Mouse (Mus musculus): Measurements from ENCODE around the gene Cyb561d2. TPM values are rescaled to one million over a fixed set of nuclear protein-coding genes. Genes with fewer than 3 reads are reported as not detected.

Cyb561d2 gene
- polyA plus RNA-seq, 1 experiment: 29.4 TPM

GRCm38 (mm10) chr9:107502131-107502846 is 39.7 kb downstream of the Cyb561d2 start:
- Histone ChIP-seq H3K27me3 (ENCODE audit: control insufficient read depth, insufficient read depth, low read length) (no peaks in the 10 kb centered on the region), H3K4me3 (ENCODE audit: control insufficient read depth, low read depth, low read length) (no peak overlapping the region), H3K36me3 (ENCODE audit: control insufficient read depth, insufficient read depth, low read length) (no peaks in the 10 kb centered on the region), H3K27ac (ENCODE audit: control insufficient read depth, insufficient read depth, low read depth, low read length) (no peak overlapping the region), H3K4me1 (ENCODE audit: control insufficient read depth, insufficient read depth, low read length) (no peaks in the 10 kb centered on the region)
- TF ChIP-seq POLR2A (IDR thresholded peaks at IDR 0.05; ENCODE audit: control insufficient read depth, low read depth, low read length): no peak
- TF ChIP-seq CTCF (IDR thresholded peaks at IDR 0.05; ENCODE audit: control insufficient read depth, insufficient read depth, insufficient replicate concordance, low read depth, low read length): no peak

GRCm38 (mm10) chr9:107500708-107501286 is 41.2 kb downstream of the Cyb561d2 start:
- Histone ChIP-seq H3K27me3 (ENCODE audit: control insufficient read depth, insufficient read depth, low read length) (no peaks in the 10 kb centered on the region), H3K27ac (ENCODE audit: control insufficient read depth, insufficient read depth, low read depth, low read length) (no peak overlapping the region), H3K4me1 (ENCODE audit: control insufficient read depth, insufficient read depth, low read length) (no peaks in the 10 kb centered on the region), H3K36me3 (ENCODE audit: control insufficient read depth, insufficient read depth, low read length) (no peaks in the 10 kb centered on the region), H3K4me3 (ENCODE audit: control insufficient read depth, low read depth, low read length) (no peak overlapping the region)
- TF ChIP-seq POLR2A (IDR thresholded peaks at IDR 0.05; ENCODE audit: control insufficient read depth, low read depth, low read length): no peak

- H3K4me1 ChIP-seq (ENCODE audit: control insufficient read depth, insufficient read depth, low read length): no peaks in the 10 kb centered on the region
- no peak overlapping the region for H3K27ac ChIP-seq (ENCODE audit: control insufficient read depth, insufficient read depth, low read depth, low read length)
- no peak overlapping the region for H3K4me3 ChIP-seq (ENCODE audit: control insufficient read depth, low read depth, low read length)
- no peaks in the 10 kb centered on the region for H3K36me3 ChIP-seq (ENCODE audit: control insufficient read depth, insufficient read depth, low read length)
- H3K27me3 ChIP-seq (ENCODE audit: control insufficient read depth, insufficient read depth, low read length): no peaks in the 10 kb centered on the region
- no peak for TF ChIP-seq CTCF (IDR thresholded peaks at IDR 0.05; ENCODE audit: control insufficient read depth, insufficient read depth, insufficient replicate concordance, low read depth, low read length)
- TF ChIP-seq POLR2A (IDR thresholded peaks at IDR 0.05; ENCODE audit: control insufficient read depth, low read depth, low read length): no peak
Observed at GRCm38 (mm10) chr9:107496359-107496758, 45.6 kb downstream of the Cyb561d2 start.

- Histone ChIP-seq H3K27me3 (ENCODE audit: control insufficient read depth, insufficient read depth, low read length) (no peaks in the 10 kb centered on the region), H3K4me3 (ENCODE audit: control insufficient read depth, low read depth, low read length) (no peak overlapping the region), H3K27ac (ENCODE audit: control insufficient read depth, insufficient read depth, low read depth, low read length) (no peak overlapping the region), H3K36me3 (ENCODE audit: control insufficient read depth, insufficient read depth, low read length) (no peaks in the 10 kb centered on the region), H3K4me1 (ENCODE audit: control insufficient read depth, insufficient read depth, low read length) (no peaks in the 10 kb centered on the region)
- TF ChIP-seq CTCF (IDR thresholded peaks at IDR 0.05; ENCODE audit: control insufficient read depth, insufficient read depth, insufficient replicate concordance, low read depth, low read length) (no peak), POLR2A (IDR thresholded peaks at IDR 0.05; ENCODE audit: control insufficient read depth, low read depth, low read length) (no peak)
Observed at GRCm38 (mm10) chr9:107494238-107494637, 47.8 kb downstream of the Cyb561d2 start.

GRCm38 (mm10) chr9:107493511-107493910 is 48.5 kb downstream of the Cyb561d2 start:
- no peaks in the 10 kb centered on the region for H3K4me1 ChIP-seq (ENCODE audit: control insufficient read depth, insufficient read depth, low read length)
- no peaks in the 10 kb centered on the region for H3K27me3 ChIP-seq (ENCODE audit: control insufficient read depth, insufficient read depth, low read length)
- H3K36me3 ChIP-seq (ENCODE audit: control insufficient read depth, insufficient read depth, low read length): no peaks in the 10 kb centered on the region

GRCm38 (mm10) chr9:107490625-107491024 is 51.4 kb downstream of the Cyb561d2 start:
- Histone ChIP-seq H3K4me1 (ENCODE audit: control insufficient read depth, insufficient read depth, low read length) (no peaks in the 10 kb centered on the region), H3K27ac (ENCODE audit: control insufficient read depth, insufficient read depth, low read depth, low read length) (no peak overlapping the region), H3K36me3 (ENCODE audit: control insufficient read depth, insufficient read depth, low read length) (no peaks in the 10 kb centered on the region), H3K27me3 (ENCODE audit: control insufficient read depth, insufficient read depth, low read length) (no peaks in the 10 kb centered on the region), H3K4me3 (ENCODE audit: control insufficient read depth, low read depth, low read length) (no peak overlapping the region)
- no peak for TF ChIP-seq CTCF (IDR thresholded peaks at IDR 0.05; ENCODE audit: control insufficient read depth, insufficient read depth, insufficient replicate concordance, low read depth, low read length)
- TF ChIP-seq POLR2A (IDR thresholded peaks at IDR 0.05; ENCODE audit: control insufficient read depth, low read depth, low read length): no peak

More at GRCm38 (mm10) chr9:107493511-107493910, 48.5 kb downstream of the Cyb561d2 start:
- Histone ChIP-seq H3K4me3 (ENCODE audit: control insufficient read depth, low read depth, low read length) (no peak overlapping the region), H3K27ac (ENCODE audit: control insufficient read depth, insufficient read depth, low read depth, low read length) (no peak overlapping the region)
- no peak for TF ChIP-seq POLR2A (IDR thresholded peaks at IDR 0.05; ENCODE audit: control insufficient read depth, low read depth, low read length)
- TF ChIP-seq CTCF (IDR thresholded peaks at IDR 0.05; ENCODE audit: control insufficient read depth, insufficient read depth, insufficient replicate concordance, low read depth, low read length): no peak

GRCm38 (mm10) chr9:107490146-107490545 is 51.8 kb downstream of the Cyb561d2 start:
- H3K4me3 ChIP-seq (ENCODE audit: control insufficient read depth, low read depth, low read length): no peak overlapping the region
- no peaks in the 10 kb centered on the region for H3K36me3 ChIP-seq (ENCODE audit: control insufficient read depth, insufficient read depth, low read length)
- no peak overlapping the region for H3K27ac ChIP-seq (ENCODE audit: control insufficient read depth, insufficient read depth, low read depth, low read length)
- no peaks in the 10 kb centered on the region for H3K27me3 ChIP-seq (ENCODE audit: control insufficient read depth, insufficient read depth, low read length)
- H3K4me1 ChIP-seq (ENCODE audit: control insufficient read depth, insufficient read depth, low read length): no peaks in the 10 kb centered on the region
- TF ChIP-seq POLR2A (IDR thresholded peaks at IDR 0.05; ENCODE audit: control insufficient read depth, low read depth, low read length): no peak

Other genes starting within 250 kb of the Cyb561d2 start
- gene Cish, start 246.2 kb downstream of the Cyb561d2 start, polyA plus RNA-seq (2012; rRNA removed): 2.7 and 3.8 TPM in 2 replicates
- 22.0 TPM in 2 replicates for gene Hemk1, start 203.8 kb downstream of the Cyb561d2 start, polyA plus RNA-seq (2012; rRNA removed)
- 0.40 and 0.53 TPM in 2 replicates for gene 6430571L13Rik, start 201.6 kb downstream of the Cyb561d2 start, polyA plus RNA-seq (2012; rRNA removed)
- 5.2 and 8.2 TPM in 2 replicates for gene Cacna2d2, start 142.6 kb downstream of the Cyb561d2 start, polyA plus RNA-seq (2012; rRNA removed)
- gene Tmem115, start 8.2 kb downstream of the Cyb561d2 start, polyA plus RNA-seq (2012; rRNA removed): 38.3 and 46.9 TPM in 2 replicates
- 34.7 and 40.3 TPM in 2 replicates for gene Nprl2, start within 50 bp of the Cyb561d2 start, polyA plus RNA-seq (2012; rRNA removed)
- gene Zmynd10, start 5.1 kb upstream of the Cyb561d2 start, polyA plus RNA-seq (2012; rRNA removed): 245 and 272 TPM in 2 replicates
- gene Rassf1, start 9.4 kb upstream of the Cyb561d2 start, polyA plus RNA-seq (2012; rRNA removed): 62.8 and 63.4 TPM in 2 replicates
- 28.4 and 31.7 TPM in 2 replicates for gene Tusc2, start 21.1 kb upstream of the Cyb561d2 start, polyA plus RNA-seq (2012; rRNA removed)
- 6.4 and 6.5 TPM in 2 replicates for gene Hyal2, start 25.8 kb upstream of the Cyb561d2 start, polyA plus RNA-seq (2012; rRNA removed)
- gene Hyal1, start 34.7 kb upstream of the Cyb561d2 start, polyA plus RNA-seq (2012; rRNA removed): 4.0 and 5.0 TPM in 2 replicates
- 136 and 139 TPM in 2 replicates for gene Naa80, start 36.7 kb upstream of the Cyb561d2 start, polyA plus RNA-seq (2012; rRNA removed)
- gene Hyal3, start 38.6 kb upstream of the Cyb561d2 start, polyA plus RNA-seq (2012; rRNA removed): 1.6 and 1.8 TPM in 2 replicates
- 16.4 and 20.5 TPM in 2 replicates for gene Ifrd2, start 45.4 kb upstream of the Cyb561d2 start, polyA plus RNA-seq (2012; rRNA removed)
- 2.1 and 4.1 TPM in 2 replicates for gene Sema3b, start 67.0 kb upstream of the Cyb561d2 start, polyA plus RNA-seq (2012; rRNA removed)
- gene Gnai2, start 93.2 kb upstream of the Cyb561d2 start, polyA plus RNA-seq (2012; rRNA removed): 87.7 and 103 TPM in 2 replicates
- gene Slc38a3, start 127.3 kb upstream of the Cyb561d2 start, polyA plus RNA-seq (2012; rRNA removed): 0.10 and 0.32 TPM in 2 replicates
- 0.05 and 0.12 TPM in 2 replicates for gene Gnat1, start 137.5 kb upstream of the Cyb561d2 start, polyA plus RNA-seq (2012; rRNA removed)
- 9.9 and 12.0 TPM in 2 replicates for gene Sema3f, start 168.3 kb upstream of the Cyb561d2 start, polyA plus RNA-seq (2012; rRNA removed)
- gene Rbm5, start 228.8 kb upstream of the Cyb561d2 start, polyA plus RNA-seq (2012; rRNA removed): 52.0 and 57.8 TPM in 2 replicates

Measured in testis, adult 2 months (tissue).